Mouse (Mus musculus) hindbrain, embryonic 16.5 days (tissue): Measurements from ENCODE around the gene Gck. TPM values are rescaled to one million over a fixed set of nuclear protein-coding genes. Genes with fewer than 3 reads are reported as not detected.

Experiments
- ATAC-seq: fragments of 200-750 bp; cut with Nextera tagmentation; 2 replicates; pipeline ENCODE4 v1.8.0; 2017; ENCODE audit warnings: moderate TSS enrichment, moderate library complexity
- H3K27ac ChIP-seq: fragments of 300-500 bp; sonication (generic); 2 replicates; pipeline ENCODE4 v1.5.1; 2014; ENCODE audit warnings: low read depth, mild to moderate bottlenecking, control low read depth, low read length, moderate library complexity
- H3K27me3 ChIP-seq: fragments of 300-500 bp; sonication (generic); replicated peaks from 2 replicates; pipeline ENCODE4 v1.6.1; 2014; ENCODE audit warnings: low read length; ENCODE audit not compliant: control insufficient read depth, insufficient read depth
- H3K36me3 ChIP-seq: fragments of 300-500 bp; sonication (generic); 2 replicates; pipeline ENCODE4 v1.6.1; 2014; ENCODE audit warnings: mild to moderate bottlenecking, low read length, moderate library complexity, mixed read lengths; ENCODE audit not compliant: control insufficient read depth, insufficient read depth
- H3K4me1 ChIP-seq: fragments of 300-500 bp; sonication (generic); 2 replicates; pipeline ENCODE4 v1.6.1; 2014; ENCODE audit warnings: low read depth, low read length; ENCODE audit not compliant: control insufficient read depth, insufficient read depth
- H3K4me2 ChIP-seq: fragments of 300-500 bp; sonication (generic); 2 replicates; pipeline ENCODE4 v1.6.1; 2014; ENCODE audit warnings: mild to moderate bottlenecking, low read length, control low read depth, moderate library complexity
- H3K4me3 ChIP-seq: fragments of 300-500 bp; sonication (generic); 2 replicates; pipeline ENCODE4 v1.5.1; 2014; ENCODE audit warnings: mild to moderate bottlenecking, low read length, control low read depth, moderate library complexity
- H3K9ac ChIP-seq: fragments of 300-500 bp; sonication (generic); 2 replicates; pipeline ENCODE4 v1.6.1; 2014; ENCODE audit warnings: low read depth, mild to moderate bottlenecking, control low read depth, low read length, moderate library complexity
- H3K9me3 ChIP-seq: fragments of 300-500 bp; sonication (generic); 2 replicates; pipeline ENCODE4 v1.6.1; 2014; ENCODE audit warnings: mild to moderate bottlenecking, low read length, moderate library complexity; ENCODE audit not compliant: control insufficient read depth
- WGBS: fragments of 180-500 bp; shearing (Covaris S2); extraction: QIAGEN DNeasy Blood & Tissue Kit; methylation state at CpG from one replicate; pipeline ENCODE4 v1.1.7; 2014; 5-methylcytosine and 5-hydroxymethylcytosine counted together
- polyA plus RNA-seq: library from polyadenylated mRNA; unstranded; fragments of >200 nt; fragmentation: Nextera tagmentation; extraction: Ambion mirVana; gene quantifications from 2 replicates; pipeline ENCODE4 v1.2.1, GENCODE M21; 2015

Gck gene
- polyA plus RNA-seq, 1 experiment from 2014 or later = 6.6 TPM

DNA sequence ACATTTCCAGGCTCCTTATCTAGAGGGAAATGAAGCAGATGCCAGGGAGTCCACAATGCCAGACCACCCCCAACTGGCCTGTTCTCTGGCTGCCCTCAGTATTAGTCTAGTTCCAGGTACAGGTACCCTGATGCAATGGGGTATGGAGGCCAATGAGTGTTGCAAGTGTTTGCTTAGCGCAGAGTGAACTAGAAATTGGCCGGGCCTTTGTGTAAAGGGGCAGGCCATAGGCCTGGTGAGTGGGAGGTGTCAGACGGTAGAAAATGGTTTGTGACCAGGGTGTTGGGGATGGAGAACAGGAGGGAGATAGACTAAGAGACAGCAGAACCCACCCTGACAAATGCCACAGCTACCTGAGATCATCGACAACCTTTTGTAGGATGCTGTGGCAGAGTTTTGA, 30.3 kb downstream of the Gck start:
- no peaks in the 10 kb centered on the region for H3K4me1 ChIP-seq
- 99% methylated on average over 4 of the region's 4 CpGs for WGBS
- H3K27me3 ChIP-seq = no peaks in the 10 kb centered on the region
- no peaks in the 10 kb centered on the region for H3K36me3 ChIP-seq
- no peak overlapping the region for H3K4me3 ChIP-seq
- H3K9me3 ChIP-seq = no peaks in the 10 kb centered on the region
- H3K9ac ChIP-seq = no peak overlapping the region
- H3K4me2 ChIP-seq = no peak overlapping the region
- no peak for ATAC-seq
- H3K27ac ChIP-seq = no peak overlapping the region

DNA sequence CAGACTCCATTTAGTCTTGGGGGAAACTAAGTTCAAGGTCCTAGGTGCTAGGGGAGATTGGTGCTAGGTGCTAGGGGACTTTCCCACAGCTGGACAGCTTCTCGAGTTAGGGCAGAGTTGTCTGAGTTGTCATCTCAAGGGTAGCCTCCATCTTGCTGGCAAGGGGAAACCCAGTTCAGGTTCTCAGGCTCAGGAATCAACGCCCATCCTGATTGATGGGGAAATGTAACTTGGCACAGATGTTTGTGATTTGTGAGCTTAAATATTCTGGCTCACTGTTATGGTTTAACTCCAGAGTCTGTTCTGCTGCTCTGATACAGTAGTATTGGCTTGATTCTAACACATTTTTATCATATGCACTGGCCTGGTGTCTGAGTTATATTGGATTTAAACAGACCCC, 31.8 kb downstream of the Gck start:
- H3K4me3 ChIP-seq = no peak overlapping the region
- no peaks in the 10 kb centered on the region for H3K36me3 ChIP-seq
- no peaks in the 10 kb centered on the region for H3K27me3 ChIP-seq
- H3K9me3 ChIP-seq = no peaks in the 10 kb centered on the region
- no peak overlapping the region for H3K4me2 ChIP-seq
- no peak overlapping the region for H3K27ac ChIP-seq
- no peak for ATAC-seq
- H3K4me1 ChIP-seq = no peaks in the 10 kb centered on the region
- 86% methylated on average over 2 of the region's 2 CpGs for WGBS
- no peak overlapping the region for H3K9ac ChIP-seq

DNA sequence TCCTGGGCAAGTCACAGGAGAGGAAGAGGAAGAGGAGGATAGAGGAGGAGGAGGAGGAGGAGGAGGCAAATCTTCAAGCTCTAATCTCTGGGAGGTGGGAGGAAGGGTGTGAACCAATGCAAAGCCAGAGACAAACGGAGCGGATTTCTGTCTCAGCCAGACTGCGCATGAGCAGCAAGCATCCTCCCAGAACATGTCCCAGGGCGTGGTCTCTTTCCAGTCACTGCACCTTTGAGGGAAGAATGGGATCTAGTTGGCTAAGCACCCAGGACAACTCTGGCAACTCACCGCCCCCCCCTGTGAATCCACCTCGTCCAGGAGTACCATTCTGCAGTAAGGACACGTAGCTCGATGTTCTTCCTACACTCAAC, 33.7 kb downstream of the Gck start:
- no peak overlapping the region for H3K4me3 ChIP-seq
- H3K27me3 ChIP-seq = no peaks in the 10 kb centered on the region
- no peak overlapping the region for H3K27ac ChIP-seq
- no peaks in the 10 kb centered on the region for H3K4me1 ChIP-seq
- no peak overlapping the region for H3K9ac ChIP-seq
- H3K9me3 ChIP-seq = no peaks in the 10 kb centered on the region
- ATAC-seq = no peak
- H3K36me3 ChIP-seq = no peaks in the 10 kb centered on the region
- WGBS = 72% methylated on average over 7 of the region's 8 CpGs
- H3K4me2 ChIP-seq = no peak overlapping the region

DNA sequence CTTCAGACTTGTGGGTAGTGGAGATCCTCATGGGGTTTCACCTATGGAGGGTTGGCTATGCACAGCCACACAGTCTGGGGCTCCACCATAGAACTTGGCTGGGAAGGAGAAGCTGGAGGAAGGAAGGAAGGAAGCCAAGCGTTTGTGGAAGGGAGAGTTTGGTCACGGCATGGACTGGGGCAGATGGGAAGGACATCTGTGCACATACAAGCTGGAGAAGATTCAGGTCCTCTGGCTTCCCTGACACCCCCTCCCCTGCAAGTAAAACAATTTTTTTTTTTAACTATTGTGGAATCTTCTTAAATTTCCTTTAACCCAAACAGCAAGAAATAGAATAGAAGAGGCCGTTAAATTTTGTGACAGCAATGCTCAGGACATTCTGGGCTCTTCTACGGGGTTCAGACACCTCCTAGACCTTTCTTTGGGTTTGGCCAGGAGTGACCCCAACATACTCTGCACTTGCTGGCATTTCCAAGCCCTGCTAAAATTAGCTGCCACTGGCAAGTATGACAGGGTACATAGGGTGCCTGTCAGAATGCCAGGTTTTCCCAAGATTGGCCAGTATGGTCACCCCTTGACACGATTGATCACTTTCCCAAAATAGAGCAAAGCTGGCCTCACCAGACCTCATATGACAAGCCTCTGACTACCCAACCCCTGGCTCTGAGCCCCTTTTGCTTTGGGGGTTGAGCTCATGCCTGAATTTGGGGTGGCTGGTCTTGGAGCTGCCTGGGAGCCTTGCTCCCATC, 34.3 kb downstream of the Gck start:
- Histone ChIP-seq H3K27ac (no peak overlapping the region), H3K36me3 (no peaks in the 10 kb centered on the region), H3K4me2 (no peak overlapping the region), H3K27me3 (no peaks in the 10 kb centered on the region), H3K4me3 (no peak overlapping the region), H3K4me1 (no peaks in the 10 kb centered on the region), H3K9ac (no peak overlapping the region), H3K9me3 (no peaks in the 10 kb centered on the region)
- WGBS = 81% methylated on average over 5 of the region's 5 CpGs
- no peak for ATAC-seq

DNA sequence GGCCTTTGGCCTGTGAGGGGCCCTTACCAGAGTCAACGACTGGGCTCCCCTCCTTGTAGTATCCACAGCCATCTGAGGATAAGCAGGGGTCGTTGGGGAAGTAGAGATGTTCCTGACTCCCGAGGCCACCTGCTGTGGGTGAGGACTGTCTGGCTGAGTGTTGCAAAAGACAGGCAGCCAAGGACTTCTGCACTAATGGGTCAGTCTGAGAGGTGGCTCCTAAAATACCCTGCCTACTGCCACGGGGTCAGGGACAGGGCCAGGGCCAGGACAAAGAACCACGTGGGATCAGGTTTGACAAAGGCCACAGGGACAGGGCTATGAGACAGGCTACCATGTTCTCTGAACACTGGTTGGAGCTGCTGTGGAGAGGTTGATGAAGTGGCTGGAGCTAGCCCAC, 34.9 kb downstream of the Gck start:
- Histone ChIP-seq H3K27me3 (no peaks in the 10 kb centered on the region), H3K36me3 (no peaks in the 10 kb centered on the region), H3K4me1 (no peaks in the 10 kb centered on the region), H3K4me3 (no peak overlapping the region), H3K9ac (no peak overlapping the region), H3K4me2 (no peak overlapping the region), H3K27ac (no peak overlapping the region), H3K9me3 (no peaks in the 10 kb centered on the region)
- 71% methylated on average over 5 of the region's 5 CpGs for WGBS
- no peak for ATAC-seq

DNA sequence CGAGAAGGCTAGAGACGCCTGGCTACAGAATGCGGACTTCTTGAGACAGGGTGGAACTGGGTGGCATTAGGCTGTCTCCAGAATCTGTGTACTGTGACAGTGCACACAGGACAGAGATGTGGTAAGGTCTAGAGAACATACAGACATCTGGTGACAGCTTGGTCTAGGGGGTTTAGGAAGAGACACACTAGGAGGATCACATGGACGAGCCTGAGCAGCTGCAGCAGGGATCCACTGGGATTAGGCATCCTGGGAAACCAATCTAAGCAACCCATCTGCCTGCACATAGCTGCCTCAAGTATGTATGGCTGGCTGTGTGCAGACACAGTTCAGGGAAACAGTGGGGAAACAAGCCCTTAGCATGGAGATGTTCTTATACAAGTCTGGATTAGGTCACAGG, 35.9 kb downstream of the Gck start:
- Histone ChIP-seq H3K9ac (no peak overlapping the region), H3K27ac (no peak overlapping the region), H3K4me3 (no peak overlapping the region), H3K4me1 (no peaks in the 10 kb centered on the region), H3K4me2 (no peak overlapping the region), H3K36me3 (no peaks in the 10 kb centered on the region), H3K27me3 (no peaks in the 10 kb centered on the region), H3K9me3 (no peaks in the 10 kb centered on the region)
- 76% methylated on average over 4 of the region's 4 CpGs for WGBS
- ATAC-seq = no peak

DNA sequence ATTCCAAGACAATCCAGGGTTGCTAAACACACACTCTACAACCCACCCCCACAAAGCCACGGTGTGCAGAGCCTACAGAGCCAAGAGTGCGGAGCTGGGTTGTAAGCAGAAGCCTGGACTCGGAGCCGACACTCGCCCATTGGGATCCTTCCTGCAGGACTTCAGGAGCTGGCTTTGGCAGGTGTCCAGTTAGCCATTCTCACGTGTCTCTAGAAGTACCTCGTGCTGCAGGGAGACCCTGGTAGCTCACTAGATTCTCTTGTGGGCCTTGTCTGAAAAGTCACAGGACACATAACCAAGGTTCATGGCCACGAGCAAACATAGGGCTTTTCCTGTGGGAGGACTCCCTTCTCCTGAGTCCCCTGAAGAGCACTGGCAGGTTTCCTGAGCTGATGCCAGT, 36.6 kb downstream of the Gck start:
- Histone ChIP-seq H3K4me3 (no peak overlapping the region), H3K9ac (no peak overlapping the region), H3K36me3 (no peaks in the 10 kb centered on the region), H3K4me1 (no peaks in the 10 kb centered on the region), H3K9me3 (no peaks in the 10 kb centered on the region), H3K27ac (no peak overlapping the region), H3K4me2 (no peak overlapping the region), H3K27me3 (no peaks in the 10 kb centered on the region)
- WGBS = 67% methylated on average over 8 of the region's 8 CpGs
- no peak for ATAC-seq

DNA sequence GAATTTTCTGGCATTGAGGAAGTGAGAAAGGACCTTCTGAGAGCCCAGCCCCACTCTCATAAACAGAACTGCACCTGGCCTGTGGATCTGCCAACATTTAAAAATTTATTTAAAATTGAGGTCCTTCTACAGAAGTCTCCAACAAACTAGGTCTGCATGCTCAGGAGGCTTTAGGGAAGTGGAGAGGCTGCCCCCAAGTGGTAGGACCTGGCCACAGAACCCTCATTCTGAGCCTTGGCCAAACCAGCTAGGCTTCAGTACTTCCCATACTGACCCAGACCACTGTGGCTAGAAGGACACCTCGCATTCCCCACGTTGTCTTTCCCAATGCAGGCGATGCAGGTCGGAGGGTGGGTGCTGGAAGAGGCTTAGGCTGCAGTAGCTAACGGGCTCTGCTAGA, 37.2 kb downstream of the Gck start:
- 34% methylated on average over 5 of the region's 5 CpGs for WGBS
- Histone ChIP-seq H3K27ac (no peak overlapping the region), H3K4me2 (no peak overlapping the region), H3K36me3 (no peaks in the 10 kb centered on the region), H3K27me3 (no peaks in the 10 kb centered on the region), H3K9me3 (no peaks in the 10 kb centered on the region), H3K4me3 (no peak overlapping the region), H3K9ac (no peak overlapping the region), H3K4me1 (no peaks in the 10 kb centered on the region)
- no peak for ATAC-seq

DNA sequence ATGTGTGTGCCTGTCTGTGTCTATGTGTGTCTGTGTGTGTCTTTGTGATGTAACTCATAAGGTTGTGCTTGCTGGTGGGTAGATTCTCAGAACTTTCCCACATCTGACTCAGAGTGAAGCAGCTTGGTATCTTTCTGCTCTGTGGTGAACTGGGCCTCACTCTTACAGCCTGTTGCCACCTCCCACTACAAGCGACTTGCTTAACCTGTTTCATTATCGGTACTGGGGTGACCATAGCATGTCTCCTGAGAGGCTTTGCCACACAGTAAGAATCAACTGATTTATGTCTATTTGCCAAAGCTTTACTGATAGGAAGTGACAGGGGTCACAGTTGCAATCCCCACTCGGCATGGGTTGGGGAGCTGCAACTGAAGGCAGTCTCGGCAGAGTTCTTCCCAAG, 41.2 kb downstream of the Gck start:
- ATAC-seq = no peak
- no peak overlapping the region for H3K4me3 ChIP-seq
- H3K4me2 ChIP-seq = no peak overlapping the region
- no peaks in the 10 kb centered on the region for H3K4me1 ChIP-seq
- H3K27me3 ChIP-seq = no peaks in the 10 kb centered on the region
- WGBS = 87% methylated on average over 4 of the region's 4 CpGs
- no peaks in the 10 kb centered on the region for H3K9me3 ChIP-seq
- no peaks in the 10 kb centered on the region for H3K36me3 ChIP-seq
- H3K27ac ChIP-seq = no peak overlapping the region
- no peak overlapping the region for H3K9ac ChIP-seq

DNA sequence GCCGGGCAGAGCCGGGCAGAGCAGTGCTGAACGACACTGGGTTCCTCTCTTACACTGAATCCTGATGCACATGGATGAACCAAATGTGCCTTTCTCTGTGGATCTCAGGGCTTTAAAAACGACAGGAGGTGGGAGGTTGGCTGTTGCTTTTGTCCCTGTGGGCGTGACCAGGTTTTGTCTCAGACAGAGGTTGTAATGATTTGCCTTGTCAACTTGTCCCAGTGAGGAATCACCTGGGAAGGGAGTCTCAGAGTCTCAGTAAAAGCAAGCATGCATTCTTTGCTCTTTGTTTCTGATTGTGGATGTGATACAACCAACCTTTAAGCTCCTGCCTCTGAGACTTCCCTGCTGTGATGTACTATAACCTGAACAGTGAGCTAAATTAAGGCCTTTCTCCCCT, 42.8 kb downstream of the Gck start:
- H3K9ac ChIP-seq = no peak overlapping the region
- no peaks in the 10 kb centered on the region for H3K36me3 ChIP-seq
- no peak overlapping the region for H3K4me3 ChIP-seq
- no peaks in the 10 kb centered on the region for H3K27me3 ChIP-seq
- WGBS = 34% methylated on average over 5 of the region's 5 CpGs
- no peak for ATAC-seq
- no peaks in the 10 kb centered on the region; the same call in 1 of the 2 replicates for H3K4me1 ChIP-seq
- no peak overlapping the region for H3K27ac ChIP-seq
- H3K9me3 ChIP-seq = no peaks in the 10 kb centered on the region
- H3K4me2 ChIP-seq = no peak overlapping the region
